Mouse (Mus musculus) forebrain, embryonic 14.5 days (tissue): Measurements from ENCODE around the gene Vmn1r36. TPM values are rescaled to one million over a fixed set of nuclear protein-coding genes. Genes with fewer than 3 reads are reported as not detected.
"Not testable (repeated sequence)": the region's sequence is repeated elsewhere in the genome, so short reads cannot be mapped to it uniquely, and the experiment has no call there.

Experiments
- ATAC-seq: fragments of 200-750 bp; cut with Nextera tagmentation; 2 replicates; pipeline ENCODE4 v1.8.0; 2017; ENCODE audit warnings: mild to moderate bottlenecking, moderate library complexity
- DNase-seq: peaks from one replicate; pipeline ENCODE4 v3.0.0-alpha.2; 2015; ENCODE audit warnings: low spot score
- H3K27ac ChIP-seq: fragments of 300-500 bp; sonication (generic); 2 replicates; pipeline ENCODE4 v1.5.1; 2014; ENCODE audit warnings: low read depth, mild to moderate bottlenecking, control low read depth, low read length, moderate library complexity
- H3K27me3 ChIP-seq: fragments of 300-500 bp; sonication (generic); replicated peaks from 2 replicates; pipeline ENCODE4 v1.6.1; 2014; ENCODE audit warnings: low read length, control low read depth, mixed read lengths; ENCODE audit not compliant: control insufficient read depth, insufficient read depth
- H3K36me3 ChIP-seq: fragments of 300-500 bp; sonication (generic); 2 replicates; pipeline ENCODE4 v1.6.1; 2014; ENCODE audit warnings: low read length, control low read depth; ENCODE audit not compliant: control insufficient read depth, insufficient read depth
- H3K4me1 ChIP-seq: fragments of 300-500 bp; sonication (generic); 2 replicates; pipeline ENCODE4 v1.6.1; 2014; ENCODE audit warnings: antibody characterized with exemption, low read length, control low read depth; ENCODE audit not compliant: control insufficient read depth, insufficient read depth
- H3K4me2 ChIP-seq: fragments of 300-500 bp; sonication (generic); 2 replicates; pipeline ENCODE4 v1.6.1; 2014; ENCODE audit warnings: mild to moderate bottlenecking, control low read depth, low read length
- H3K4me3 ChIP-seq: fragments of 300-500 bp; sonication (generic); 2 replicates; pipeline ENCODE4 v1.5.1; 2014; ENCODE audit warnings: low read depth, low read length, control low read depth
- H3K9ac ChIP-seq: fragments of 300-500 bp; sonication (generic); 2 replicates; pipeline ENCODE4 v1.6.1; 2014; ENCODE audit warnings: mild to moderate bottlenecking, low read length, control low read depth, moderate library complexity
- H3K9me3 ChIP-seq: fragments of 300-500 bp; sonication (generic); replicated peaks from 2 replicates; pipeline ENCODE4 v1.6.1; 2016; ENCODE audit warnings: low read length, control low read depth, mixed read lengths; ENCODE audit not compliant: control insufficient read depth
- WGBS: fragments of 180-500 bp; shearing (Covaris S2); extraction: QIAGEN DNeasy Blood & Tissue Kit; methylation state at CpG from one replicate; pipeline ENCODE4 v1.1.7; 2014; 5-methylcytosine and 5-hydroxymethylcytosine counted together
- polyA plus RNA-seq: library from polyadenylated mRNA; unstranded; fragments of >200 nt; fragmentation: Nextera tagmentation; extraction: Ambion mirVana; gene quantifications from 2 replicates; pipeline ENCODE4 v1.2.1, GENCODE M21; 2014

Vmn1r36 gene
- polyA plus RNA-seq = not detected in 2 replicates

DNA sequence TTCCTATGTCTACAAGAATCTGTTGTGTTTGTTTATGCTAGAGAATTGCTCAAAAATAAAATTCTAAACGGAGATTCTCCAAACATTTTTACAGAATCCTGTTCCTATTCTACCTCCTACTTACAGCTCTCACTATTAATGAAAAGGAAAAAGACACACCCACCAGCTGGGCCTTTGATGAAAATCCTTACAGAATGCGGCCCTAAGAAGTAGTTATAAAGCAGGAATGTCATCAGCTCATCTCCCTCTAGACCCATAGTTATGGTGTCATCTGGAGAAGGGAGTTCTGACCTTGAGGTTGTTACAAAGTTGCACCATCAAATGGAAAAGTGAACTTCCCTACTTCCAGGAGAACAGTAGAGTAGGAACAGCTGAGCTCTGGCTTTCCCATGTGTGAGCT is at the start of gene Vmn1r36:
Gene Vmn1r36 (minus strand): TSS at position 101 of the 400 bp plus-strand sequence.
- WGBS = 73% methylated on average over 2 of the region's 2 CpGs
- not testable (repeated sequence) for H3K36me3 ChIP-seq, H3K4me2 ChIP-seq, H3K9me3 ChIP-seq, DNase-seq, H3K4me3 ChIP-seq, ATAC-seq, H3K4me1 ChIP-seq, H3K27ac ChIP-seq, H3K9ac ChIP-seq, H3K27me3 ChIP-seq

DNA sequence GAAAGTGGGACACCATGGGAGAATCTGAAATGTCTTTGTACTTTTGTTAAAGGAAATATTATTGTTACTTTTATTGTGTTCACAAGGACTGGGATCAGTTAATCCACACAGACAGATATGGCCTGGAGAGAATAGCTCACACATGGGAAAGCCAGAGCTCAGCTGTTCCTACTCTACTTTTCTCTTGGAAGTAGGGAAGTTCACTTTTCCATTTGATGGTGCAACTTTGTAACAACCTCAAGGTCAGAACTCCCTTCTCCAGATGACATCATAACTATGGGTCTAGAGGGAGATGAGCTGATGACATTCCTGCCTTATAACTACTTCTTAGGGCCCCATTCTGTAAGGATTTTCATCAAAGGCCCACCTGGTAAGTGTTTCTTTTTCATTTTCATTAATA is 10.1 kb upstream of the Vmn1r36 start, which contains the start of gene Vmn1r37:
Gene Vmn1r37 (plus strand): TSS at position 301 of the 400 bp plus-strand sequence.
- H3K27ac ChIP-seq, H3K9me3 ChIP-seq, H3K4me3 ChIP-seq, ATAC-seq, H3K4me1 ChIP-seq, H3K27me3 ChIP-seq, H3K36me3 ChIP-seq, DNase-seq, H3K4me2 ChIP-seq, H3K9ac ChIP-seq: not testable (repeated sequence)

DNA sequence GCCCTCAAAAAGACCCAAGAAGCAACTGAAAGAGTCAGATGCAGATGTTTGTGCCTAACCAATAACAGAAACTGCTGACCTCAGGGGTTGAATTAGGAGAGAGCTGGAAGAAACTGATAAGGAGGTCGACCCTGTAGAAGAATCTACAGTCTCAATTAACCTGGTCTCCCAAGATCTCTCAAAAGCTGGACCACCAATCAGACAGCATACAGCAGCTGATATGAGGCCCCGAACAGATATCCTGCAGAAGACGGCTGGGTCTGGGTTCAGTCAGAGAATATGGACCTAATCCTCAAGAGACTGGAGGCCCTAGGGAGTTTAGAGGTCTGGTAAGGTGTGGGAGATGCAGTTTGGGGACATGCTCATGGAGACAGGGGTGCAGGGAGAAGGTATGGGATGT is 5.1 kb downstream of the Vmn1r36 start:
- Histone ChIP-seq H3K4me3 (no peak overlapping the region), H3K36me3 (no peaks in the 10 kb centered on the region), H3K4me2 (no peak overlapping the region), H3K27ac (no peak overlapping the region), H3K9ac (no peak overlapping the region), H3K9me3 (no peaks in the 10 kb centered on the region), H3K27me3 (no peaks in the 10 kb centered on the region), H3K4me1 (no peaks in the 10 kb centered on the region)
- WGBS = 92% methylated on average over 3 of the region's 3 CpGs
- ATAC-seq = no peak
- no peak for DNase-seq

DNA sequence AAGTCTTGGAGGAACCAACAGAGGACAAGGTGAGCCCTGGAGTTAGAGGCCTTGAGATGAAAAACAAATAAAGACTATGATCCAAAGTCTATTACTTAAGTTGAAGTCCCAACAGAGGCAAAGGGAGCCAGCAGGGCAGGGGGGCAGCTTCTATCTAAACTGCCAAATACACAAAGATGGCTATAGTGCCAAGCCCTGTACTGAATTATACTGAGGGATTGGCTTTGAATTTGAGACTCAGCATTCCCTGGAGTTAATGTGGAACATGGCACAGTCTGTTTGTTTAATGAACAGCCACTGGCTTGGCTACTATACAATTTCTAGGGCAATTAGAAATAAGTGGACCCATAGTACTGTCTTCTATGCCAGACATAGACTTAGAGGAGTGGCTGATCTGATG is 10.1 kb downstream of the Vmn1r36 start:
- Histone ChIP-seq H3K27me3 (no peaks in the 10 kb centered on the region), H3K4me1 (no peaks in the 10 kb centered on the region), H3K9ac (no peak overlapping the region), H3K36me3 (no peaks in the 10 kb centered on the region), H3K4me2 (no peak overlapping the region), H3K27ac (no peak overlapping the region), H3K4me3 (no peak overlapping the region), H3K9me3 (no peaks in the 10 kb centered on the region)
- DNase-seq (no peak), ATAC-seq (no peak)

DNA sequence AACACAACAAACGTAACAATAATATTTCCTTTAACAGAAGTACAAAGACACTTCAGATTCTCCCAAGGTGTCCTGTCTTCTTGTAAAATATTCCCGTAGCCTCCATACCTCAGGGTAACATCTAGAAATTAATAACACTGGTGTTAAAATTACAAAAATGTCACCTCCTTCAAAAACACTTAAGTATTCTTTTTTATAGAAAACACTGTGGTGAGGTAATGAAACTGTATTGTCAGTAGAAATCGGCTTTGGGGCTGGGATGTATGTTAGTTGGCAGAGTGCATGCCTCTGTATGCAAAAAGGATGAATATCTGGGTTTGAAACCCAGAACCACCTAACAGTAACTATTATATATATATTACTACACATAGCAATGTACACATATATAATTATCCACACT is 33.2 kb downstream of the Vmn1r36 start, which contains the start of gene Vmn1r35:
Gene Vmn1r35 (minus strand): TSS at position 101 of the 400 bp plus-strand sequence.
- no peaks in the 10 kb centered on the region for H3K36me3 ChIP-seq
- DNase-seq = no peak
- no peaks in the 10 kb centered on the region for H3K9me3 ChIP-seq
- H3K27ac ChIP-seq = no peak within 1 kb of the TSS
- H3K4me3 ChIP-seq = no peak within 1 kb of the TSS
- no peak within 1 kb of the TSS for H3K4me2 ChIP-seq
- no peaks in the 10 kb centered on the region for H3K4me1 ChIP-seq
- ATAC-seq = no peak
- H3K27me3 ChIP-seq = no peaks in the 10 kb centered on the region
- WGBS = 79% methylated on average over 3 of the region's 3 CpGs
- no peak within 1 kb of the TSS for H3K9ac ChIP-seq

Other genes with a start within 250 kb of the Vmn1r36 start
- 44.2 and 55.0 TPM in 2 replicates for gene Mad2l1, start 183.8 kb downstream of the Vmn1r36 start, polyA plus RNA-seq
- gene Vmn1r32, start 159.1 kb downstream of the Vmn1r36 start, polyA plus RNA-seq = 0.08 and 0.14 TPM in 2 replicates
- gene Vmn1r33, start 100.9 kb downstream of the Vmn1r36 start, polyA plus RNA-seq = not detected in 2 replicates
- gene Vmn1r34, start 75.3 kb downstream of the Vmn1r36 start, polyA plus RNA-seq = not detected in 2 replicates
- not detected in 2 replicates for gene Vmn1r35, start 33.3 kb downstream of the Vmn1r36 start, polyA plus RNA-seq
- gene Vmn1r37, start 10.2 kb upstream of the Vmn1r36 start, polyA plus RNA-seq = not detected in 2 replicates
- gene Vmn1r38, start 63.5 kb upstream of the Vmn1r36 start, polyA plus RNA-seq = not detected in 2 replicates
- gene Vmn1r39, start 91.4 kb upstream of the Vmn1r36 start, polyA plus RNA-seq = not detected in 2 replicates
- gene Gng12, start 177.2 kb upstream of the Vmn1r36 start, polyA plus RNA-seq = 27.8 and 40.4 TPM in 2 replicates